Mouse (Mus musculus) kidney, adult 8-10 months (tissue): ENCODE data around the gene Xcr1.
A peak's percentile ranks its signal among the peaks of the same experiment; 100 is the strongest.

ENCODE experiments used
- DNase-seq, 2 experiments: peaks; one replicate each; pipeline ENCODE4 v3.0.0; 2022

The Xcr1 gene

DNA sequence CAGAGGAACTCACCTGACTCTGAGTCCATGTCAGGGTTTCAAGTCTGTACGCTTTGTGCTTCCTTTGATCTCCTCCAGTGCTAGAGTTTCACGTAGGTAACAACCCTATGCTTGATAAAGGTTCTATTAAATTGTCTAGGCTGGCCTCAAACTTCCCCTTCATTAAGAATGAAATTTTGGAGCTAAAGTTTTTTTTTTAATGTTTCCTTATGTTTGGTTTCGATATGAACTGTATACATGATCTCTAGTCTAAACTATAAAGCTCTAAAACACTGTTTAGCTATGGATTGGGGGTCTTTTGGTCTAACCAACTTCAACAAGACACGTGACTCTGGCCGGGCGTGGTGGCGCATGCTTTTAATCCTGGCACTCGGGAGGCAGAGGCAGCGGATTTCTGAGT is at the start of gene Xcr1:
Gene Xcr1, minus strand, starts transcription at position 101 of the 400 bp plus-strand sequence.
- no peak for DNase-seq

DNA sequence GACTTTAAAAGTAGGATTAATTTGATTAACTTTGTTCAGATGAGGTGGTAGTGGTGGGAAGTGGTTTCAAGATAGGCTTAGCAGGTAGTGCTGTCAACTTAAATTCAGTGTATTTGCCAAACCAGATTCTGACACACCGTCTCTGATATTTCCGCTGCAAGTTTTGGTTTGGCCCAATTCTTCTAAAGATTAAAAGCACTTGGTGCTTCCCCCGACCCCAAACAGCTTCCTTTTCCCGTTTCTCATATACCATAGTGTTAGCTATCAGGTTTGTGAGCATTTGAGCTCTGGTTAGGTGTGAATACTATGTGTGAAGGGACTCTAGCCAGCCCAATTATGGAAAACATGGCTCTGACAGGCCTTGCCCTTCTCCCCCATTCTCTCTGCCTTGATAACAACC is 10.2 kb upstream of the Xcr1 start:
- no peak for DNase-seq

DNA sequence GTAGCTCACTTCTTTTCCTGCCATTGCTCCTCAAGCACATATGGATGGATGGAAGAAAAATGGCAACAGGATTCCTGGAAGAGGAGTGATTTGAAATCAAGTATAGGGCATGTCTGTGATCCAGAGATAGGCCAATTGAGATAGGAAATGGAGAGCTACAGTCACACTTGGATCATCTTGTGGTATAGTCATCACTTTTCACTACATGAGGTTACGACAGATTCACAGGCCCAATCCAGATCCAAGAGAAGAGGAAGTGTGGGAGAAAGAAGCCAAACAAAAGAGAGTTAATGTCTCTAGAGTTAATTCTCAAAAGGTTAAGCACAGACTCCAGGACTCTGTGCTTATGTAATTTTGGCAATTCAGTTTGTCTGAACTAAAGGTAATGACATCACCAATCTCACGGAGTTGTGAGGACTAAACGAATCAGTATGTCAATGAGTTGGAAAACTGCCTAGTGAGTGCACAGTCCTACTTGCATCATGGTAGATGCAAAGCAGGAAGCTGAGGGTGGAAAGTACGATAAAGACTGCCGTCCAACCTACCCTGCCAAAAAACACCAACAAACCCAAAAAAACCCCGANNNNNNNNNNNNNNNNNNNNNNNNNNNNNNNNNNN is 7.4 kb upstream of the Xcr1 start:
- no peak for DNase-seq

DNA sequence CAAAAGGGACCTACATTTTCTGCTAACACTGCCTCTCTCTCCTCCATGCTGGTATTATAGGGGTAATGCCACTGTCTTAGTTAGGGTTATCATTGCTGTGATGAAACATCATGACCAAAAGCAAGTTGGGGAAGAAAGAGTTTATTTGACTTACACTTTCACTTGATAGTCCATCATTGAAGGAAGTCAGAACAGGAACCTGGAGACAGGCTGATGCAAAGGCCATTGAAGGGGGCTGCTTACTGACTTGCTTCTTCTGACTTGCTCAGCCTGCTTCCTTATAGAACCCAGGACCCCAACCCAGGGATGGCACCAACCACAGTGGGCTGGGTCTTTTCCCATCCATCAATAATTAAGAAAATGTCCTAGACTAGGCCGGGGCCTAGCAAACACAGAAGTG is 1.8 kb upstream of the Xcr1 start:
- DNase-seq, result no peak

DNA sequence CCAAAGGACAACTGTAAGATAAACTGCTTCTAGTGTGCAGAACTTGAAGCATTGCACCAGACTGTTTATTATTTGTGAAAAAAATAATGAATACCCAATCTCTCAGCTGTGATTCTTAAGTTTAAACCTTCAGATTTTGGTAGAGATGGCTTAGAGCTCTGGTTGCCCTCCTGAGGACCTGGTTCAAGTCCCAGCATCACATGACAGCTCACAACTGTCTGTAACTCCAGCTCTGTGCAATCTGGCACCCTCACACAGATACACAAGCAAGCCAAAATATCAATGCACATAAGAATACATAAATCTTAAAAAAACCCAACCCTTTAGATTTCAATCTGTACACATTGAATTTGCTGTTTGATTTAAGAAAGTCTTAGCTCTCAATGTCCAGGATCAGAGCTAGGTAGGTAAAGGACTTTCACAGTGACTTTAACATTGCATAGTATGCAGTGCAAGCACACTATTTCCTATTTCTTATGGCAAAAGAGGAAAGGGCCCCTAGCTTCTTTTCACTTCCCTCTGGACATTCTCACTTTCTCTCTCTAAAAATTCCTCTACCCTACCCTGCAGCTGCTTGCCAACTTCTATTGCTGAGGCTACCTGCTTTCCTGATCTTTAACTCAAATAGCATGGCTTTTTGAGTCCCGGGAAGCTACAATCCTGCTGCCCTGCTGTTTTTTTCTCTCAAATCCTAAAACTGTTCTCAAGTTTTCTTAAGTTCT is 1.2 kb upstream of the Xcr1 start:
- DNase-seq, result no peak

- DNase-seq, result no peak
Measured at GRCm38 (mm10) chr9:123856836-123857235, 5.0 kb downstream of the Xcr1 start.

- DNase-seq, result peak in 1 of 2 experiments; percentile 7
Measured at GRCm38 (mm10) chr9:123852449-123853390, 9.1 kb downstream of the Xcr1 start.

GRCm38 (mm10) chr9:123851713-123852448 is 9.9 kb downstream of the Xcr1 start, which contains the start of gene Fyco1:
Gene Fyco1 (minus strand): TSS chr9:123851899.
- DNase-seq, result peak; percentile 95 to 99

GRCm38 (mm10) chr9:123851062-123851712 is 10.6 kb downstream of the Xcr1 start:
- peak; percentile 61 to 68 for DNase-seq

DNA sequence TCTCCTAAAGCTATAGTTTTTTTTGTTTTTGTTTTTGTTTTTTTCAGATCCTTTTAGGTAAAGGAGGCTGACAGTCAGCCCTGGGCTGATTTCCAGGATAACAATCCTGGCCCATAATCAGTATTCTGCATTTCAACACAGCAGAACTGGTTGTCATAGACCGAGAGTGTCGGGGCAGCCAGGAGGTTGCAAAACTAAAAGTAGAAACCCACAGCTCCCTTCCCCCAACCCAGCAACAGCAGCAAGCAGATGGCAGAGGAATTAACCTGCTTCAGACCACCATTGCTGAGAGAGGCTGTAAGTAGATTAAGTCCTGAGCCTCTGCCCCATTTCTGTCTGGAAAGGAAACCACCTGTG is 11.1 kb downstream of the Xcr1 start:
- no peak for DNase-seq

GRCm38 (mm10) chr9:123849976-123850695 is 11.7 kb downstream of the Xcr1 start:
- no peak for DNase-seq

DNA sequence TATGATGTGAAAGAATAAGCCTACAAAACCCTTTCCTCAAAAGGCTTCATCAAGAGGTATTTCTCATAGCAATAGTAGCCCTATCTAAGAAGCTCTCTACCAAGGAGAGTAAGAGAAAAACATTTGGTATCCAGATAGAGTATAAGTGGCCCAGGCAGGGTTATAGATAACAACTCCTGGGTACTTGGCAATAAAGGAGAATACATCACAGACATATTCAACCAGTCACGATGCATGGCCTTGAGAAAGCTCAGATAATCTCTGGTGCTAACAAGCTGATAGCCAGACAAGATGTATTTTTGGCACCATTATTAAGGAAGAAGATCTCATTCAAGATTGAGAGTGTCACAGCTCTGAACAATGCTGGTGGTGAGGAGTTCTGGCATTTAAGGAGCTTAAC is 15.3 kb downstream of the Xcr1 start:
- DNase-seq, result no peak

DNA sequence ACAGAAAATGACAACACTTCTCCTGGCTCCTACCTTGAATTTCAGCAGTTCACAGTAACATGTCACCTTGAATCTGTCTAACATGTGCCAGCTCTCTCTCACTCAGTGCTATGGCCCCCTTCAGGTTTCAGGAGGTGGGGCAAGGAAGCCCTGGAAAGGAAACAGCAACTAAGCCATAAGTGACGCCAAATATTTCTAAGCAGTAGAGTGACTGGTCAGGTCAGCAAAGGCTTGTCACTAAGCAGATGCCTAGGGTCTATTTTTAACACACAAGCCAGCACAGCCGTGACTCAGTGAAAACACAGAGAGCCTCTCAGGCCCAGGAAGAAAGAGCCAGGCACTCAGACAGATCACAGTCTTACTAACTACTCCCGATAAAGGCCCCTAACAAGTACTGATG is 16.7 kb downstream of the Xcr1 start:
- DNase-seq, result no peak

DNA sequence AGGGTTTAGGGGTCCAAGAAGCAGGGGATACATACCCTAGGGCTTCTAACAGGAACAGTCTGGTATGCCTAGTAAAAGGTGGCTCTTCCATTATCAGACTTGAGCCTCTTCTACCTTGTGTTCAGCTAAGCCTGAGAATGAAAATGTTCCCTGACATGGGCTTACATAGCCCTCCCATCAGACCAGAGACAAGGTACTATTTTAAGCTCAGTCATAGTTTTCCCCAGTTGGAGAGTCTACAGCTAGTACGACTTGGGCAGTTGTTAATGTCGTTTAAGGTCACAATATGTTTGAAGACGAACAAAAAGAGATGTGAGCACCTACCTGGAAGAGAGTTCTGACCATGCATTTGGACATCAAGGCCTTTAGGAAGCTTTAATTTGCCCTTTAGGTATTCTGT is 17.4 kb downstream of the Xcr1 start:
- no peak for DNase-seq

- no peak for DNase-seq
Measured at GRCm38 (mm10) chr9:123840243-123840642, 21.6 kb downstream of the Xcr1 start.

DNA sequence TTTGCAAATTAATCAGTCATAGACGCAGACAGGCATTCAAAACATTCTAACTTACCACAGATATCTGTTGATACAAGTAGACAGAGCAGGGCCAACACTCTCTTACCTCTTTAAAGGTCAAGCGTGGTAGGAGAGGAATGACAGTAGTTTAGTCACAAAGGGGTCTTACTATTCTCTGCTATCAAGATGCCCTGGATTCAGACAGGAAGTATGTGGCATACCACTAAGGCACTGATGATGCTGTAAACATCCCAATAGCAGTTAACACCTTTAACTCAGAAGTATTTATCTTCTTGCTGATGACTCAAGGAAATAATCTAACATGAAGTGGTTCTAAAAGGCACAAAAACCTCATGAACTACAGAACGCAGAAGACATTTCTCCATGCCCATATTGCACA is 26.0 kb downstream of the Xcr1 start:
- no peak for DNase-seq

DNA sequence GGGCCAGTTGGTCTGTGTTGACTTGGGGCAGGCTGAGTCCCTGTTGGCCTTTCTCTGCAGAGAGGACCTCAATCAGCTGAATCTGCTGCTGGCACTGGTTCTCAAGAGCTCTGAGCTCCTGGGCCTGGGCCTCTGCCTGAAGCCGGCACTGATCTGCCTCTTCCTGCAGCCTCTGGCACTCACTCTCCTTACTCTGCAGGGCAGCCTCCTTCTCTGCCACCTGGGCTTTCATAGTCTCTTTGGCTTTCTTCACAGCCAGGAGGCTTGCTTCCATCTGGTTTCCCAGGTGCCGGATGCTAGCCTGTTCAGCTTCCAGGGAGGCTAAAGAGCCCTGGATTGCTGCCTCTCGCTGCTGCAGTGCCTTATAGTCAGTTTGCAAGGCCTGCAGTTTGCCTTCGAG is 32.9 kb downstream of the Xcr1 start:
- DNase-seq, result no peak

DNA sequence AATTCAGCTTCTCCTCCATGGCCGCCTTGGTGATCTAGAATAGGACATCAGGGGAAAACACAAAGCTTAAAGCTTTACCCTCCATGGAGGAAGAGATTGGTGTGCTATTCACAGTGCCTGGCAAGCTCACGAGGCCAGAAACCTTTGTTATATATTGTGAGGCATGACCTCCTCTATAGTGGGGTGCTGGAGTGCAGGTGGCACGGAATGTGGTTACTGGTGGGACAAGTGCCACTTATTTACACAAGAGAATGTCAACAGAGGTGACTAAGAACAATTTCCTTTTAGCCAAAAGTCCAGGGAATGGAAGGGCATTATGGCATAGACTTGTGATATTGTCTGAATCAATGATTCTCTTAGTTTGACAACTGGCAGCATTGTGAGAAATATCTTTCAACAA is 35.2 kb downstream of the Xcr1 start:
- no peak for DNase-seq

DNA sequence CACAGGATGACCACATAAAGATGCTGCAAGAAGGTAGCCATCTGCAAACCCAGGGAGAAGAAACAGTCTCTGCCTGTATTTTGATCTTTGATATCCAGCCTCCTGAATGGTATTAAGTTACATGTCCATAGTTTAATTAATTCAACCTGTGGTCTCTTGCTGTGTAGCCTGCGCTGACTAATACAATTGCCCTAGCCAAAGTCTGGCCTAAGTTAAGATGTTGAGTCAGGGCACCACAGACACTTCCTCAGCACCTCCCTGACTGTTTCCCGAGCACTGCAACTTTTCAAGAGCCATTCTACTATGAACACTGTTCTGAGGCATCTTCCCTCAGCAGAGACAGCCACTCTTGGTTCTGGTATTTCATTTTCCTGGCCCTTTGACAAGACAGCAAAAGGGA is 43.2 kb downstream of the Xcr1 start:
- DNase-seq, result no peak

DNA sequence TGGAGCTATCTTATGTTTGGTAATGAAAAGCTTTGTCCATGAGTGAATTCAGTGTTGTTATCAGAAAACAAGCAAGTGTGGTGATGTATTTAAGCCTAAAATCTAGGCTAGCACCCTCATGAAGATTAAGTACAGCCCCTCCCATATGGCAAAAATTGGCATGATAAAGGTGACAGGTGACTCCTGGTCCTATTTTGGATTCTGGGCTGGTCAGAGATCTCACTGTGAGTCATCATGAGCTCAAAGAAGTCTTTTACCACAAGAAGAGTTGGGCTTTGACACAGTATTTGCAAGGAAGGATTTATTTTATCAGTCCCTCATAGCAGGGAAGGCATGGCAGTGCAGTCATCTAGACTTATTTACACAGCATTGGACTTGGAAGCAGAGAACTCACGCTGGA is 45.8 kb downstream of the Xcr1 start:
- DNase-seq, result no peak

DNA sequence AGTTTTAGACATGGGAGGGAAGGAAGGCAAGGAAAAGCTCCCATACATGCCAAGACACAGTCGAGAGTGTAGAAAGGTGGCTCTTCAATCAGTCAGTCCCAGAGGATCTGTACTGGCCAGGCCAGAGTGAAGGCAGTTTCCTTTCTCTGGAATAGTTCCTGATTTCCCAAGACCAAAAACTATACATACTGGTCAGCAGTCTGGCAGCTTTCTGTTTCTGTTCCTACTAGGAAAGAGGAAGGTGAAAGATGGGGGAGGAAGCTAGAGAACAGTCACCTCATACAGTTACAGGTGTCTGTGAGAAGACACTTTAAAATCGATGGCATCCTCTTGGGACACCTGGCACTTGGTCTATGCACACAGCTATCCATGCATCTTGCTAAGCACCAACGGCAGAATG is 46.4 kb downstream of the Xcr1 start:
- no peak for DNase-seq

DNA sequence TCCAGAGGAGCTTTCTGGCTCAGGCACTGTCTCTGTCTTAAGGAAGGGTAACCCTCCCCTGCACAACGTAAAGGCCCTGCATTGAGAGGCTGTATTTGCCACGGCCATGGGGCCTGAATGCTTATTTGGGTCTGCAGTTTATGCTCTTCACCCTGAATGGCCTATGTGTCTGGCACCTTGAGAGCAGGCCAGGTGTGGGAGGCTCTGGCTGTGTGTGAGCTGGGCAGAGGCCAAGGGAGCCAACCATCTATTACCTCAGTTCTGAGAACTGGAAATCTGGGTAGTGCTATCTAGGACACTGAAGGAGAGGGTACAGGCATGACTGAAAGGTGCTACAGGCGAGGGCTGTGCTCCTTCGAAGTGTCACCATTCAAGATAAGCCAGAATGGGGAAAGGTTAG is 47.0 kb downstream of the Xcr1 start:
- DNase-seq, result no peak
